Mouse (Mus musculus): ENCODE results near the gene C8g. TPM values are rescaled to one million over a fixed set of nuclear protein-coding genes. Genes with fewer than 3 reads are reported as not detected.

Gene C8g
- 2.1 and 4.7 TPM in 2 replicates for total RNA-seq (2012; rRNA removed)

- TF ChIP-seq HCFC1 (IDR thresholded peaks at IDR 0.05; ENCODE audit: borderline replicate concordance, insufficient read depth, low read length) (no peak), CHD2 (IDR thresholded peaks at IDR 0.05; ENCODE audit: low read depth, low read length) (no peak), ZNF384 (IDR thresholded peaks at IDR 0.05; ENCODE audit: low read depth, low read length) (no peak), MAFK (IDR thresholded peaks at IDR 0.05; ENCODE audit: insufficient read depth, low read depth, low read length) (no peak)
- Histone ChIP-seq H3K9ac (ENCODE audit: insufficient read depth, low read depth, low read length, poor library complexity, severe bottlenecking) (peak within 1 kb of the TSS; percentile 92), H3K36me3 (ENCODE audit: control insufficient read depth, insufficient read depth, low read length, poor library complexity, severe bottlenecking) (peaks cover 11% of the 10 kb centered on the region; the same call in 1 of the 2 replicates), H3K4me1 (ENCODE audit: control insufficient read depth in 2 of 2, insufficient read depth in 2 of 2, low read length in 2 of 2, poor library complexity in 1 of 2) (peaks cover 0 to 15% of the 10 kb centered on the region in 2 experiments; a peak in 1 of 4 replicates), H3K4me3 (ENCODE audit: insufficient read depth in 1 of 2, low read depth in 1 of 2, low read length in 2 of 2, poor library complexity in 1 of 2, severe bottlenecking in 1 of 2) (peak within 1 kb of the TSS; percentile 82 to 95), H3K27ac (ENCODE audit: insufficient read depth, low read depth, low read length, poor library complexity, severe bottlenecking) (no peak within 1 kb of the TSS), H3K9me3 (ENCODE audit: control insufficient read depth, insufficient read depth, low read depth, low read length) (no peaks in the 10 kb centered on the region)
- in situ Hi-C loops (cut with MboI; ENCODE audit: low sequenced_read_pairs in 2 of 2, unreplicated experiment in 2 of 2) = no loop called here
- DNase-seq (ENCODE audit: low read depth, low spot score) = no peak
Observed at GRCm38 (mm10) chr2:25501593-25502486, at the start of gene C8g. TSS of gene C8g (minus strand) at chr2:25501719.

- no peak overlapping the region for H3K9ac ChIP-seq (ENCODE audit: insufficient read depth, low read depth, low read length, poor library complexity, severe bottlenecking)
- DNase-seq (ENCODE audit: low read depth, low spot score) = no peak
- no peaks in the 10 kb centered on the region for H3K9me3 ChIP-seq (ENCODE audit: control insufficient read depth, insufficient read depth, low read depth, low read length)
- TF ChIP-seq MAFK (IDR thresholded peaks at IDR 0.05; ENCODE audit: insufficient read depth, low read depth, low read length) (no peak), HCFC1 (IDR thresholded peaks at IDR 0.05; ENCODE audit: borderline replicate concordance, insufficient read depth, low read length) (no peak), ZNF384 (IDR thresholded peaks at IDR 0.05; ENCODE audit: low read depth, low read length) (no peak), CHD2 (IDR thresholded peaks at IDR 0.05; ENCODE audit: low read depth, low read length) (no peak), ZC3H11A (IDR thresholded peaks at IDR 0.05; ENCODE audit: borderline replicate concordance, low read depth, low read length) (no peak)
- no peaks in the 10 kb centered on the region for H3K4me1 ChIP-seq (ENCODE audit: control insufficient read depth in 2 of 2, insufficient read depth in 2 of 2, low read length in 2 of 2, poor library complexity in 1 of 2)
- in situ Hi-C loops (cut with MboI; ENCODE audit: low sequenced_read_pairs in 2 of 2, unreplicated experiment in 2 of 2) = no loop called here
- no peak overlapping the region for H3K27ac ChIP-seq (ENCODE audit: insufficient read depth, low read depth, low read length, poor library complexity, severe bottlenecking)
- no peak overlapping the region for H3K4me3 ChIP-seq (ENCODE audit: insufficient read depth in 1 of 2, low read depth in 1 of 2, low read length in 2 of 2, poor library complexity in 1 of 2, severe bottlenecking in 1 of 2)
- H3K36me3 ChIP-seq (ENCODE audit: control insufficient read depth, insufficient read depth, low read length, poor library complexity, severe bottlenecking) = no peaks in the 10 kb centered on the region
Observed at GRCm38 (mm10) chr2:25551186-25551585, 49.7 kb upstream of the C8g start.

DNA sequence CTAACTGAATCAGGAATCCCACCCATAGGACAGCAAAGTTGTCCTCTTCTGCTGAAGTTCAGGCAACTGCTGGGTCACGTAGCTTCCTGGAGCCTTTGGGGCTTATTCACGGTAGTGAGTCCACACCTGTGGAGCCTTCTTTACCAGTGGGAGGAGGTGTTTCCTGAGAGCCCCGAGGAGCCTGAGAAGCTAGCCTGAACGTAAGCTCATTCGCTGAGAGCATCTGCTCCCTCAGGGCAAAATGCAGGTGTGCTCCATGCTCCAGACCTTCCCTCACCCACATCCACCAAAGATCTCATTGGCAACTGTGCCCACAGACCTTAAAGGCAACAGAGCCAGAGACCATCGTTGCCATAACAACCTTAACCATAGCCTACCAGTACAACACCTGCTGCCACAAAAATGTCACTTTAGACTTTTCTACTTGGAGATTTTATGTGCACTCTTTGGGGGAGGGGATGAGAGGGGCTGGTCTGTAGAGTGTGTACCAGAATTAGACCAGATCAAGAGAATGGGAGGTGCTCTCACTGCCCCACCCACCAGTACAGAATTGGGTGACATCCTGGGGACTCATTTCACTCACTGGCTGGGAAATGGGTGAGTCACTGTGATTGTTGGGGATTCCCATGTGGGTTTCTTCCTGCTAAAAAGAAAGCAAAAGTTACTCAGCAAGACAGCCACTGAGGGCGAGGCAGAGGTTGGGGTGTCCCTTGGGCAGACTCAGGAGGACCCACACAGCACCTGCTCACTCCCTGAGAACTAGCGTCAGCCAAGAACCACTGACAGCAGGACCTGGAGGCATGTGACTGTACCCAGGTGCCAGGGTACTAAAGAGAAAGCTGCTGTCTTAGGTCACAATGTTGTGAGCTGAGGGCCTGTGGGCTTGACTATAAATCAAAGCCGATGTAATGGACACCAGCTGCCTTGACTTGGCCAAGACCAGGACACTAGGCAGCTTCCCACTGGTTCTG is 47.8 kb upstream of the C8g start:
- DNase-seq (ENCODE audit: low read depth, low spot score) = no peak
- Histone ChIP-seq H3K36me3 (ENCODE audit: control insufficient read depth, insufficient read depth, low read length, poor library complexity, severe bottlenecking) (no peaks in the 10 kb centered on the region), H3K4me3 (ENCODE audit: insufficient read depth in 1 of 2, low read depth in 1 of 2, low read length in 2 of 2, poor library complexity in 1 of 2, severe bottlenecking in 1 of 2) (no peak overlapping the region), H3K9me3 (ENCODE audit: control insufficient read depth, insufficient read depth, low read depth, low read length) (no peaks in the 10 kb centered on the region), H3K9ac (ENCODE audit: insufficient read depth, low read depth, low read length, poor library complexity, severe bottlenecking) (no peak overlapping the region), H3K27ac (ENCODE audit: insufficient read depth, low read depth, low read length, poor library complexity, severe bottlenecking) (no peak overlapping the region), H3K4me1 (ENCODE audit: control insufficient read depth in 2 of 2, insufficient read depth in 2 of 2, low read length in 2 of 2, poor library complexity in 1 of 2) (peaks cover 0 to 3% of the 10 kb centered on the region in 2 experiments; a peak in 1 of 4 replicates)
- in situ Hi-C loops (cut with MboI; ENCODE audit: low sequenced_read_pairs in 2 of 2, unreplicated experiment in 2 of 2) = no loop called here
- TF ChIP-seq ZNF384 (IDR thresholded peaks at IDR 0.05; ENCODE audit: low read depth, low read length) = no peak
- TF ChIP-seq ZC3H11A (IDR thresholded peaks at IDR 0.05; ENCODE audit: borderline replicate concordance, low read depth, low read length) = no peak
- no peak for TF ChIP-seq CHD2 (IDR thresholded peaks at IDR 0.05; ENCODE audit: low read depth, low read length)
- TF ChIP-seq MAFK (IDR thresholded peaks at IDR 0.05; ENCODE audit: insufficient read depth, low read depth, low read length) = no peak
- no peak for TF ChIP-seq HCFC1 (IDR thresholded peaks at IDR 0.05; ENCODE audit: borderline replicate concordance, insufficient read depth, low read length)

GRCm38 (mm10) chr2:25546811-25547491 is 45.4 kb upstream of the C8g start, which contains the start of gene Traf2:
TSS of gene Traf2 (minus strand) at chr2:25546940.
- Histone ChIP-seq H3K4me1 (ENCODE audit: control insufficient read depth in 2 of 2, insufficient read depth in 2 of 2, low read length in 2 of 2, poor library complexity in 1 of 2) (peaks cover 0 to 3% of the 10 kb centered on the region in 2 experiments; a peak in 1 of 4 replicates), H3K9ac (ENCODE audit: insufficient read depth, low read depth, low read length, poor library complexity, severe bottlenecking) (peak within 1 kb of the TSS; percentile 83), H3K9me3 (ENCODE audit: control insufficient read depth, insufficient read depth, low read depth, low read length) (no peaks in the 10 kb centered on the region), H3K36me3 (ENCODE audit: control insufficient read depth, insufficient read depth, low read length, poor library complexity, severe bottlenecking) (no peaks in the 10 kb centered on the region), H3K4me3 (ENCODE audit: insufficient read depth in 1 of 2, low read depth in 1 of 2, low read length in 2 of 2, poor library complexity in 1 of 2, severe bottlenecking in 1 of 2) (peak within 1 kb of the TSS; percentile 78), H3K27ac (ENCODE audit: insufficient read depth, low read depth, low read length, poor library complexity, severe bottlenecking) (no peak within 1 kb of the TSS; the same call in 1 of the 2 replicates)
- DNase-seq (ENCODE audit: low read depth, low spot score) = peak; percentile 97
- TF ChIP-seq CHD2 (IDR thresholded peaks at IDR 0.05; ENCODE audit: low read depth, low read length) (peak; percentile 97), ZC3H11A (IDR thresholded peaks at IDR 0.05; ENCODE audit: borderline replicate concordance, low read depth, low read length) (no peak)
- in situ Hi-C loops (cut with MboI; ENCODE audit: low sequenced_read_pairs in 2 of 2, unreplicated experiment in 2 of 2) = no loop called here
